Mouse (Mus musculus) sigmoid colon, adult 10 weeks (tissue): ENCODE results near the gene Slfn14. TPM values are rescaled to one million over a fixed set of nuclear protein-coding genes. Genes with fewer than 3 reads are reported as not detected.

Experiments used
- polyA plus RNA-seq: library from polyadenylated mRNA; stranded (reverse); fragments of 350-450 nt; fragmentation: Illumina TruSeq; extraction: RNeasy Lipid Tissue Mini Kit (QIAGEN cat#74804); gene quantifications from one replicate; pipeline ENCODE4 v1.2.3, GENCODE M21; 2014; ENCODE audit warnings: low read depth, low replicate concordance

Gene Slfn14
- polyA plus RNA-seq, result not detected

GRCm38 (mm10) chr11:83286566-83286965, at the start of gene Slfn14:
Gene Slfn14 (minus strand): TSS chr11:83286726.

GRCm38 (mm10) chr11:83302526-83303251, 16.2 kb upstream of the Slfn14 start, which contains the start of gene Pex12:
Gene Pex12 (minus strand): TSS chr11:83302586.

GRCm38 (mm10) chr11:83298225-83299195, 12.0 kb upstream of the Slfn14 start, which contains the start of gene Ap2b1:
Gene Ap2b1 (plus strand): TSS chr11:83299024.

Other genes with a start within 250 kb of the Slfn14 start
- gene Slfn2, start 221.6 kb downstream of the Slfn14 start, polyA plus RNA-seq, result 14.7 TPM
- gene Slfn1, start 169.9 kb downstream of the Slfn14 start, polyA plus RNA-seq, result 1.9 TPM
- 238 TPM for gene Slfn4, start 111.5 kb downstream of the Slfn14 start, polyA plus RNA-seq
- 4.3 TPM for gene Slfn3, start 95.4 kb downstream of the Slfn14 start, polyA plus RNA-seq
- gene Ap2b1, start 12.3 kb upstream of the Slfn14 start, polyA plus RNA-seq, result 42.5 TPM
- 32.8 TPM for gene Pex12, start 15.9 kb upstream of the Slfn14 start, polyA plus RNA-seq
- not detected for gene Rasl10b, start 122.4 kb upstream of the Slfn14 start, polyA plus RNA-seq
- gene Gas2l2, start 142.7 kb upstream of the Slfn14 start, polyA plus RNA-seq, result not detected
- gene 1700020L24Rik, start 151.0 kb upstream of the Slfn14 start, polyA plus RNA-seq, result not detected
- 1.6 TPM for gene Mmp28, start 176.3 kb upstream of the Slfn14 start, polyA plus RNA-seq
- 241 TPM for gene Taf15, start 186.4 kb upstream of the Slfn14 start, polyA plus RNA-seq
- gene Heatr9, start 235.4 kb upstream of the Slfn14 start, polyA plus RNA-seq, result not detected
- 1.9 TPM for gene Ccl5, start 243.8 kb upstream of the Slfn14 start, polyA plus RNA-seq